Mouse (Mus musculus): ENCODE data around the gene Adam11. TPM values are rescaled to one million over a fixed set of nuclear protein-coding genes. Genes with fewer than 3 reads are reported as not detected.
A peak's percentile ranks its signal among the peaks of the same experiment; 100 is the strongest.

Gene Adam11
- polyA plus RNA-seq, 1 experiment, result not detected

DNA sequence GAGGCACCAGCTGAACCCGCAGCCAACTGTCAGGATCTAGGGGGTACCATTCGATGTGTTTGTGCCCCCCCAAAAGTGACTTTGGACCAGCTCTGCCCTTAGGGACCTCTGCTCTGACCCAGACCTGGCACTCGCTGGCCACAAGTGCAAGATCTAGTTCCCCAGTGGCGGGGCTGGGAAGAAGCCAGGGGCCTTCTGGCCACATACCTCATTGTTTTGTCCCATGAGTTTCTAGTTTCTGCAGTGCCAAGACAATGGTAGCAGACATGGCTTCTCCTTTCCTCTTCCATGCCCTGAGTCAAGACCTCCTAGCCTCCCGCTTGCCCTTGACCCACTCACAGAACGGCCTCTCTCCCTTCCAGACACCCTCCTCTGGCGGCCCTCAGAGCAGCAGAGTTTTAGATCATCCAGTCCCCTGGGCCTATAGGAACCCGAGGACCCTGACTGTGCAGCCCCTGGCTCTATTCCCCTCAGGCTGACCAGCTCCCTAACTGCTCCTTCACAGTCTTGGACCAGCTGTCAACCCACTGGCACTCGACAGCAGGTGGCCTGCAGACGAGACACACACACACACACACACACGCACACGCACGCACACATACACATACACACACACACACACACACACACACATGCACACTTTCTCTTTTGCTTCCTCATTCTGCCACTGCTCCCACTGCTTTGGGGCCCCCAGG lies 8.2 kb upstream of the Adam11 start:
- H3K27ac ChIP-seq (ENCODE audit: insufficient read depth, low read depth, low read length), result no peak overlapping the region
- peak overlapping the region; percentile 11; the same call in 1 of the 2 replicates for H3K4me3 ChIP-seq (ENCODE audit: insufficient read depth, low read length)
- no peak for TF ChIP-seq CTCF (IDR thresholded peaks at IDR 0.05; ENCODE audit: low read depth, low read length)
- TF ChIP-seq POLR2A (IDR thresholded peaks at IDR 0.05; ENCODE audit: borderline replicate concordance, low read depth, low read length), result no peak
- no peaks in the 10 kb centered on the region for H3K4me1 ChIP-seq (ENCODE audit: control insufficient read depth, insufficient read depth, low read length)

DNA sequence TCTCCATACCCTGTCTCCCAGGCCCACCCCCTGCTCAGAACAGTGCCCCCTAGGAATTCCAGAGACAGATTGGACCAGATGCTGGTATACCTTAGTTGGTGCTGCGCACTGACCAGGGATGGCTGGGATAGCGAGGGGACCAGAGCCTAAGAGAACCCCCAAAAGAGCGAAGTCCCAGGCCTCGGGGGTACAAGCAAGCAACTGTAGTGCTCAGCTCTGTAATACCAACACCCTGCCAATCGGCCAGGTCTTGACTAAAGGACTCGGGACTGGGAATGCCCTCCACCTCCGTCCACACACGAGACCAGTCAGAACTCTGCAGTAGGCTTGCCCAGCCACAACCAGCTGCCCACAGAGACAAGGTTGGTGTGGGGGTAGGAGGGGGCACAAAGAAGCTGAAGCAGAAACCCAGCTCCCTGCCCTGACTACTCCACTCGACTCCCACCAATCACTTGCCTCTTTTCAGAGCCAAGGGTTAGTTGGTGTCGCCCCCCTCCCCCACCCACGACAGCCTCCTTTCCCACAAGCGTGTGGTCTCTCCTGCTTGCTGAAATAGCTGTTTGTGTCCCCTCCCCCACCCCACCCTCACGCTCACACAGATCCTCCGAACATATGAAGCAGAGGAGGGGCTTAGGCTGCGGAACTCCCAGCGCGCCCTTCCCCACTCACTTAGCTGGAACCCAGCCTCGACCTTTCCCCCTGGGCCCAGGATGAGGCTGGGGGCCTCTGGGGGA lies 7.5 kb upstream of the Adam11 start:
- TF ChIP-seq CTCF (IDR thresholded peaks at IDR 0.05; ENCODE audit: low read depth, low read length) (no peak), POLR2A (IDR thresholded peaks at IDR 0.05; ENCODE audit: borderline replicate concordance, low read depth, low read length) (no peak)
- Histone ChIP-seq H3K4me1 (ENCODE audit: control insufficient read depth, insufficient read depth, low read length) (no peaks in the 10 kb centered on the region), H3K4me3 (ENCODE audit: insufficient read depth, low read length) (peak overlapping the region; percentile 11; the same call in 1 of the 2 replicates), H3K27ac (ENCODE audit: insufficient read depth, low read depth, low read length) (no peak overlapping the region)

DNA sequence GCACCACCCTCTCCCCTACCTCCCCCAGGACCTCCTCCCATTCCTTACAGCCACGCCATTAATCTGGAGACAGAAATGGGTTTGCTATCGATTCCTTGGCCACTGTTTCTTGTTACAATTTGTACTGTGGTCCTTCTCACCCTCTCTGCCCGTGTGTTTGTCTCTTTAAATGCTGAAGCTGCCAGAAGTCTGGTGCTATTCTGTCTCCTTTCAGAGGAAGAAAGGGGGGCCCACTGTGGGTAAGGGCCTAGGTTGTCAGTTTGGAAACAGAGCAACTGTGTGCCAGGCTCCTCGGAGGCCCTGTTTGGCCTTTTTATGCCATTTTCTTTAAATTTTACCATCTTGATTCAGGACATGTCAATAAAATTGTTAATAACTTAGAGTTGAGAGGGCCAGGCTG lies 6.8 kb upstream of the Adam11 start:
- Histone ChIP-seq H3K27ac (ENCODE audit: insufficient read depth, low read depth, low read length) (no peak overlapping the region), H3K4me1 (ENCODE audit: control insufficient read depth, insufficient read depth, low read length) (no peaks in the 10 kb centered on the region), H3K4me3 (ENCODE audit: insufficient read depth, low read length) (no peak overlapping the region)
- TF ChIP-seq POLR2A (IDR thresholded peaks at IDR 0.05; ENCODE audit: borderline replicate concordance, low read depth, low read length), result no peak

DNA sequence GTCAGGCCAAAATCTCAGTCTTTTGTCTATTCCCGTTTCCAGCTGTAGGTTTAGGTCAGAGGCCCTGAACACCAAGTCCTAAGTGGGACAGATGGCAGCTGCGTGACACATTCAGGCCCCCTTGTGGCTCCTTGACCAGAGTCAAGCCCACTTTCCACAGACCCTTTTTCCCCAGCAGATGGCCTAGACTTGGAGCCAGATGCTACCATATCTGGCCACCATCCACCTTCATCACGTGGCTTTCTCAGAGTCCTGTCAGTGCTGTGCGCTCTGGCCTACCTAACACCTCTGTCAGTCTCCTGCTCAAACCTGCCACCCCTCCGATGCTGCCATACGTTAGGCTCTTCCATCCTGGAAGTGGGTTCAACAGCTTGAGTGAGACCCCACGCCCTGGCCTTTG lies 5.8 kb upstream of the Adam11 start:
- TF ChIP-seq POLR2A (IDR thresholded peaks at IDR 0.05; ENCODE audit: borderline replicate concordance, low read depth, low read length) (no peak), CTCF (IDR thresholded peaks at IDR 0.05; ENCODE audit: low read depth, low read length) (no peak)

DNA sequence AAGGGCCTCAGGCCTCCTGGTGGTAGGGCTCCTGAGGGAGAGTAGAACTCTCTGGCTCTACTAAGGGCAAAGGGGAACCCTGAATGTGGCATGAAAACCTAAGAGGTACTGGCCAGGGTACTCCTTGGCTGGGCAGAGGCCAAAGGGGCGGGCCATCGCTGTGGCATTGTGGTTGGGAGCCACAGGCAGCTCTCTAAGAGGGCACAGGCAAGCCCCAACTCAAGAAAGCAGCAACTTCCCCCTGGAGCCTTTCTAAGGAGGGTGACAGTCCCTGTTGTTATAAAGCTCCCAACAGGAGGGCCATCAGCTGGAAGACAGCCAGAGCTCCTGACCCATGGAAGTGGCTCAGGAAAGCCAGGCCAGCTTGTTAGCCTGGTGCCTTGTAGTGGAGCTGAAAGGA lies 2.3 kb upstream of the Adam11 start:
- Histone ChIP-seq H3K4me3 (ENCODE audit: insufficient read depth, low read length) (no peak overlapping the region), H3K27ac (ENCODE audit: insufficient read depth, low read depth, low read length) (no peak overlapping the region)
- TF ChIP-seq POLR2A (IDR thresholded peaks at IDR 0.05; ENCODE audit: borderline replicate concordance, low read depth, low read length) (no peak), CTCF (IDR thresholded peaks at IDR 0.05; ENCODE audit: low read depth, low read length) (no peak)

More for the DNA sequence above, 5.8 kb upstream of the Adam11 start:
- no peak overlapping the region for H3K4me3 ChIP-seq (ENCODE audit: insufficient read depth, low read length)
- no peaks in the 10 kb centered on the region for H3K4me1 ChIP-seq (ENCODE audit: control insufficient read depth, insufficient read depth, low read length)
- H3K27ac ChIP-seq (ENCODE audit: insufficient read depth, low read depth, low read length), result no peak overlapping the region

DNA sequence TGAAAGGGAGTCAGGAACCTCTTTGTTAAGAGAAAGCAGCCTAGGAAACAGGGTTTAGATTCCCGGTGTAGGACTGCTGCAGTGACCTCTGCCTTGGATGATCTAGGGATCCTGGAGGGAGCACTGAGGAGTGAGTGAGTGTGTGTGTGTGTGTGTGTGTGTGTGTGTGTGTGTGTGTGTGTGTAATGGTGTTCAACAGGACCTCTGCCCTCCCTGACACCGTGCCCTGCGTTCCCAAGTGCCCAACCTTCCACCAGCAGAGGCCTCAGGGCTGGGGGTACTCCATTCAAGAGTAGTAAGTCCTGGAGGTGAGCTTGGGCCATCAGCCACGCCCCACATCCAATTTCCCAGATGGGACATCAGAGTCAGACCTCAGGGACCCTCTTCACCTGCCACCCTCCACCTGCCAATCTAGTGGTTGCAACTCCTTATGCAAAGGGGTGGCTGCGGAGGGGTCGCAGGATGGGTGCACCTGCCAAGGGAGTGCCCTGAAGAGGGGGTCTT lies 382 bp upstream of the Adam11 start:
- no peaks in the 10 kb centered on the region for H3K4me1 ChIP-seq (ENCODE audit: control insufficient read depth, insufficient read depth, low read length)
- TF ChIP-seq POLR2A (IDR thresholded peaks at IDR 0.05; ENCODE audit: borderline replicate concordance, low read depth, low read length) (no peak), CTCF (IDR thresholded peaks at IDR 0.05; ENCODE audit: low read depth, low read length) (no peak)
- no peak overlapping the region for H3K27ac ChIP-seq (ENCODE audit: insufficient read depth, low read depth, low read length)
- no peak overlapping the region for H3K4me3 ChIP-seq (ENCODE audit: insufficient read depth, low read length)

More for the DNA sequence above, 2.3 kb upstream of the Adam11 start:
- no peaks in the 10 kb centered on the region for H3K4me1 ChIP-seq (ENCODE audit: control insufficient read depth, insufficient read depth, low read length)

DNA sequence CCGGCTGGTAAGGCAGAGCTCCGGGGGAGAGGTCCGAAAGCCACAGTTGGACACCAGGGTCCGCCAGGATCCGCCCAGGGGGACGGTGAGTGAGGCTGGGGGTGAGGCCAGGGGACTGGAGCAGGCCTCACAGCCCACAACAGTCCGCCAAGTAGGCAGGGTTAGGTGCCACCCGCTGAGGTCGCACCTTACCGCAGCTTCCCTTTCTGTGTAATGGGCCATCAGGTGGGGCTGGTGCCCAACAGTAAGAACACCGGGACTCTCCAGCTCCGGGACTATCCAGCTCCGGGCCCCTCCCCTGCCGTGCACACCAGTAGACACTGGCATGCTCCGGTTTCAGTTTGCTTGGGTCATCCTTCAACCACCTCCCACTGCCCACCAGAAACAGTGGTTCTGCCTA lies 1.0 kb downstream of the Adam11 start:
- H3K4me1 ChIP-seq (ENCODE audit: control insufficient read depth, insufficient read depth, low read length), result no peaks in the 10 kb centered on the region
- H3K27ac ChIP-seq (ENCODE audit: insufficient read depth, low read depth, low read length), result no peak overlapping the region
- H3K4me3 ChIP-seq (ENCODE audit: insufficient read depth, low read length), result no peak overlapping the region
- TF ChIP-seq POLR2A (IDR thresholded peaks at IDR 0.05; ENCODE audit: borderline replicate concordance, low read depth, low read length) (no peak), CTCF (IDR thresholded peaks at IDR 0.05; ENCODE audit: low read depth, low read length) (no peak)

DNA sequence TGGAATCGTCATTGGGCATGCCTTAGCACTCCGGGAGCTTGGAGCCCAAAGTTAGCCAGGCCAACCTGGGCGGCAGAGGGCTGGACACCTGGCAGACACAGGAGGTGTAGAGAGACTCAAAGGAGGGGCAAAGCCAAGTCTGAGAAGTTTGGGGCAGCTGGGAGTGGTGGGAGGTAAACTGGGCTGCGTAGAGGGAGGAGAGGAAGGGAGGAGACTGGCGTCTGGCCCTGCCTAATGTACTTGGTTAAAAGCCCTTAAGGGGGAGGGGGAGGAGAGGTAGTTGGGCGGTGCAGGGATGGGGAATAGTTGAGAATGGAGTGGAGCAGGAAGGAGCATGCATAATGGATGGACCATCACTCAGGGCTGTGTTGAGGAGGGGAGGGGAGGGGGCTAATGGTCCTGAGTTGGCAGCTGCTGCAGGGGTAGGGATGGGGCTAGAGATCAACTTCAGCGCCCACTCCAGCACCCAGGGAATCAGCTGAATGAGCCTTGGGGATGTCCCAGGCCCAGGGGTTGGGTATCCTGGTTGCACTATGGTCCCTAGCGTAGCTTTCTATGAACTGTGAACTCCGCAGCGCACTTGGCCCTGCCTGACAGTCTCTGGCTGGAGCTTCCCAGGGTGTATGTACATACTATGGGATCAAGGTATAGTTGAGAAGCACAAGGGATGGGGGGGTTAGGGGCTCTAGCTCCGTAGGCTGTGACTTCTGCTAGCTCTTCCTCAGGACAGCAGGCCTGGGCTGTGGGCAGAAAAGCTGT lies 1.9 kb downstream of the Adam11 start:
- H3K27ac ChIP-seq (ENCODE audit: insufficient read depth, low read depth, low read length), result no peak overlapping the region
- TF ChIP-seq CTCF (IDR thresholded peaks at IDR 0.05; ENCODE audit: low read depth, low read length) (no peak), POLR2A (IDR thresholded peaks at IDR 0.05; ENCODE audit: borderline replicate concordance, low read depth, low read length) (no peak)
- H3K4me3 ChIP-seq (ENCODE audit: insufficient read depth, low read length), result no peak overlapping the region
- H3K4me1 ChIP-seq (ENCODE audit: control insufficient read depth, insufficient read depth, low read length), result no peaks in the 10 kb centered on the region

DNA sequence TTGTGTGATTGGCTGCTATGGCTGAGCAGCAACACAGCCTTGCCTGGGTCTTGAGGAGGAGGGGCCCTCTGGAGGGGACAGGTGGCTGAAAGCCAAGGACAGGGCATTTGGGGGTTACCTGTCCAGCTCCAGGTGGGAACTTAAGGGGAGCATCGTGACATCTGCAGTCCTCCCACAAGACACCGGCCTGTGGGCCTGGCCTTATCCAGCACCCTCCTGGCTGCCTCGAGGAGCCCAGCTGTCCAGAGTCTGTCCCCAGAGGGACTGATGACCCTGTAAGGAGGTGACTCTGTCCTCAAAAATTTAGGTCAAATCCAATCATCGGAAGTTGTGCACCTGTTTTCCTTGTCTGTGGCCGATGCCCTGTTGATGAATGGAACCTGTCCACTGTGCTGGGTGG lies 4.2 kb downstream of the Adam11 start:
- no peak for TF ChIP-seq CTCF (IDR thresholded peaks at IDR 0.05; ENCODE audit: low read depth, low read length)
- Histone ChIP-seq H3K4me3 (ENCODE audit: insufficient read depth, low read length) (no peak overlapping the region), H3K4me1 (ENCODE audit: control insufficient read depth, insufficient read depth, low read length) (no peaks in the 10 kb centered on the region), H3K27ac (ENCODE audit: insufficient read depth, low read depth, low read length) (no peak overlapping the region)
